Mouse (Mus musculus) thymus, postnatal 14 days (tissue): Measurements from ENCODE around the gene Ddost.
"Not testable (repeated sequence)": the region's sequence is repeated elsewhere in the genome, so short reads cannot be mapped to it uniquely, and the experiment has no call there.

Experiments used
- DNase-seq: peaks from one replicate; pipeline ENCODE4 v3.0.0; 2021

Ddost gene

DNA sequence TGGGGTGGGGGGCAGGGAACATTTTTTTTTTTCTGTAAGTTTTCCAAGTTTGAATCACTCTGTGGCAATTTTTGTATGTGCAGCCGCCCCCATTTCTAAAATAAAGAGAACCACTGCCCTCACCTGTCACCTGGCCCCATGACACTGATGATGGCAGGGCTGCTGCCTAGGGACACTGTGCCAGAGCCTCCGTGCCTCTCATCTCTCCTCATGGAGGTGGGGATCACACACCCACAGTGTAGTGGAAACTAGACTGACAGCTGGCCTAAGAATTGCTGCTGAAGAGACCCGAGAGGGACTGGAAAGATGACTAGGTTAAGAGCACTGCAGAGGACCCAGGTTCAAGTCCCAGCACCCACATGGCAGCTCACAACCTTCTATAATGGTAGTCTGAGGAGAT is 7.6 kb downstream of the Ddost start:
- no peak for DNase-seq

DNA sequence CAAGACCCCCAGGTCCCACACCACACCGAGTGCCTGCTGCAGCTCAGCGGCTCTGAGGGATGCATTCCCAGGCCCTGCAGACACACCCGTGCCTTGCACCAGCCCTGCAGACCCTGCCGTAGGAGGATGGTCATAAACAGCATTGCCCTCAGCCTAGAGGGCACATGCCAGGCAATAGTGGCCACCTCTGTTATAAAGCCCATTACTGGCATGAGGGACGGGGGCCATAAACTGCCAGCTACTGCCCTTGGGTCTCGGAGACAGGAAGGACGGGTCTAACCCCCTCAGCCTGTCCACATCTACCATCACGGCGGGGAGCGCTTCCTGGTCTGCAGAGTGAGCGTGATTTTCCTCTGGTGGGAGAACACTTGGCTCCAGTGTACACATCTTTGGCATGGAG is 8.5 kb downstream of the Ddost start:
- DNase-seq, result no peak

DNA sequence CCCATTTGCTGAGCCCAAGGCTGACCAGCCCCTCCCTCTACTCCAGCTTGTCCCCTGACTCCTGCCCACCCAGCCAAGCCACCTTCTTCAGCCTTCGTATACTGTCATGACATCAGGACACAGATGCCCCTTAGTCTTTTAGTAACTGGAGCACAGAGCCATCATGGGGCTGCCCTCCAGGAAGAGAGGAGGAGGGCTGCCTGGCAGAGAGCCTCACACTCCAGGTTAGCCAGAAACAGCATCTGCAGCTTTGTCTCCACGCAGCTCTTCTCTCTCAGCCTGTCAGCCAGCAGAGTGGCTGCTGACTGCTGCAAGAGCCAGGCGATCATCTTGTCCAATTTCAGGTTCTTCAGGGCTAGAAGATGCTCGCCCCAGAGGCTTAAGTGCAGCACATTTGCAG is 9.3 kb downstream of the Ddost start:
- DNase-seq, result no peak

DNA sequence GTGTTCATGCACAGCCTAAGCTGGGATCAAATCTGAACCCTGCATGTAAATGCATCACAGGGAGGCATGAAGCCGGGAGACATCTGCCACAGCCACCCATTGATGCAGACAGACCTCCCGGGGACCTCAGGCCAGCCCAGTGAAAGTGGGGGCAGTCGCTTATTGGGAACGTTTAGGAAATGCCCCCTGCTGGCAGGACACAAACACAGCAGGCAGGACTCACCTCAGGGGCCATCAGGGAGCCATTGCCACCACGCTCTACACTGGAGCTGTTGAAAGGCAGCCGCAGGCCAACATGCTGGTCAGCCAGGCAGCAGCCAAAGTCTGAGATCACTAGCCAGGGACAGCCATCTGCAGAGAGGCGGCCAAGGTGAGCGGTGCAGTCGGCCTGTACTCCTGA is 11.3 kb downstream of the Ddost start:
- DNase-seq, result peak; percentile 31

DNA sequence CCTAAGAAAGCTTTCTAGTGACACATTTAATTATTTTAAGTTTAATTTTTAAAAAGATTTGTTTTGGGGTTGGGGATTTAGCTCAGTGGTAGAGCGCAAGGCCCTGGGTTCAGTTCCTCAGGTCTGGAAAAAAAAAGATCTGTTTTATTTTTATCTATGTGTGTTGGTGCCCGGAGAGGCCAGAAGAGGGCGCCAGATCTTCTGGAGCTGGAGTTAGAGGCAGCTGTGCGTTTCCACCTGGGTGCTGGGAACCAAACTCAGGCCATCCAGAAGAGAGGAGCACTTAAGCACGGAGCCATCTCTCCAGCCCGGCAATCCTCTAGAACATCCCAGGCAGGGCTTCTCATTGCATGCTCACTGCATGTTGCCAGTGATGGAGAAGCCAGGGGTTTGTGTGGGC is 11.8 kb downstream of the Ddost start:
- DNase-seq, result no peak

DNA sequence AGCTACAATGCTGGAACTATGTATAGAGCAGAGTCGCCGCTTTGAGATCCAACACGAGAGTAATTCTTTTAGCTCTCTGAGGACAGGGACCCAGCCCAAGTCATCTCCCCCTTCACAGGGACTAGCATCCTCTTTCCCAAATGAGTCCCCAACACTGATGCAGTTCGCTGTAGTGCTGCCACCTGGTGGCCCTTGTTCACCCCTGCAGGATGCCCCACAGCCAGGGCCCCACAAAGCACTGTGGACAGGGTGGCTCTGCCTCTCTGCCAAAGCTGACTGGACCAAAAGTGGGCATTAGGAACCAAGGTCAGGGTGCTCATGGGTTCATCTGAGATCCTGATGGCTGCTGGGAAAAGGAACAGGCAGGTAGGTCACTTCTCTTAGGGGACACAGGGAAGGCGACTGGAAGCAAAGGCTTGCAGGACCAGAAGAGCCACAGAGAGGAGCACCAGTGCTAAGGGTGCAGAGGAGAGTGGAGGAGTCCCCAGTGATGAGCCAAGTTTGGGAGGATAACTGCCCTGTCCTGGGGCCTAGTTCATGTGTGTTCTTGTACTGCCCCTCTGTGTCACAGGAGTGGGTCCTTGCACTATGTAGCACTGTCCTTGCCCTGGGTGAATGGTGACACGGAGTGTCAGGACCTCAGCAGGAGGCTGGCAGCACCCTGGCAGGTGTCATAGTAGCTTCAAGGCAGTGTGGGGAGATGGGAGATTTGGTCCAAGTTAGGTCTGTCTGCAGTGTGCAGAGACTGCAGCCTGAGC is 14.2 kb downstream of the Ddost start:
- peak; percentile 60 for DNase-seq

DNA sequence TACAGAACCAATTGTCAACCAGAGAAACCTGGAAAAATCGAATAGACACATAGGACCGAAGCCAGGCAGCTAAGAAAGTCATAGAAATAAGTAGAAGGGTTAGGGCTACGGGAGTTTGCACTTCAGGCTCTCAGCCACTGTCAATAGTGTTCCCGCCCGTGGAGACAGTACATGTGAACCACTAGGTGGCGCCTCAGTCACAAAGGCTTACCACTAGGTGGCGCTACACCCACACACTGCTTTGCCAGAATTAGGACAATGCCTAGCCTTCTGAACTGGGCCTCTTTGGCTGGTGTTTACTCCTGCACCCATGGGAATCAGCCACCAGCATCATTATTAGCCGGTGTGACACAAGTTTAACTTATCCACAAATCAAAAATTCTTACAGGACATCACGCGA is 15.0 kb downstream of the Ddost start:
- DNase-seq, result peak; percentile 75

DNA sequence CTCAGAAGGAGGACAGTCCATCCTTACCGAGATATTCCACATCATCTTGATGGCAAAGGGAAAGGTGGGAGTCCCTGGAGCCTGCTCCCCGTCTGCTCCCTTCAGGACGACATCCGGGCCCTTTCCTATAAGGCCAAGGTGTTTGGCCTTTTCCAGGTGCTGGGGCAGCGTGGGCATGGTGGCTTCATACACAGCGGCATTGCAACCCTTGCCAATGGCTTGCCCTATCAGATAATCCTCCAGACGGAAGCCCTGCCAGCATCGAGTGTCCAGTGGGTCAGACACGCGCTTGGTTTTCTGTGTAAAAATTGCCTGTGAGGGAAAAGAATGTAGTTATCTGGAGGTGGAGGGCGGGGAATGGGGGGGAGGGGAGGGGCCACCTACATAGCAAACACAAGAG is 16.2 kb downstream of the Ddost start:
- no peak for DNase-seq

DNA sequence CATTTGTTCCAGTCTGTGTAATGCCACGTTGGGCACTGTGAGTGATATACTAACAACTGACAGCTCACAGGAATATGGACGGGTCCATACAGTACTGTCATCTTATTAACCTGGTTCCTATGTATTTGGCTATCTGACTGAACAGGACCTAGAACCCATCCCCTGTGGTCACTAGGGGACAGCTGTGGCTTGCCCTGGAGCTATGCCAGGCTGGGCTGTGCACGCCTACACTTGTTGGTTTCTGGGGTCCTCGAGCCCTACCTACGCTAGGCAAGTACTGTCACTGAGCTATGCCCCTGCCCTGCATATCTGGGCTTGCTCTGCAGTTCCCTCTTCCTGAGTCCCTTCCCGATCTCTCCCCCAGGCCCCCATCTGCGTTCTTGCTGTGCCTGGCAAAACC is 17.0 kb downstream of the Ddost start:
- no peak for DNase-seq

DNA sequence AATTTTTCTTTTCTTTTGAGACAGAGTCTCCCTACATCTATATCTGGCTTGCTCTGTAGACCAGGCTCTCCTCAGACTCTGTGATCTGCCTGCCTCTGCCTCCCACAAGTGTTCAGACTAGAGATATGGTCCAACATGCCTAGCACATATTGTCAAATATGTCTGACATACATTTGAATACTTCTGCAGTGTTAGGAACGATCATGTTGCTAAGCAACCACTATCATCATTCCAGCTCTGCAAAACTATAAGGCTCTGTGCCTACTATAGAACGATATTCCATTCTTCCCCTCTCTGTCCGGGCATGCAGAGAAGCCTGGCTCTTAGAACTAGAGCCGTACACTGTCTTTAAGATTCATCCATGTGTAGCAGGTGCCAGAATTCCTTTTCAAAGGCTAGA is 18.2 kb downstream of the Ddost start:
- no peak for DNase-seq

DNA sequence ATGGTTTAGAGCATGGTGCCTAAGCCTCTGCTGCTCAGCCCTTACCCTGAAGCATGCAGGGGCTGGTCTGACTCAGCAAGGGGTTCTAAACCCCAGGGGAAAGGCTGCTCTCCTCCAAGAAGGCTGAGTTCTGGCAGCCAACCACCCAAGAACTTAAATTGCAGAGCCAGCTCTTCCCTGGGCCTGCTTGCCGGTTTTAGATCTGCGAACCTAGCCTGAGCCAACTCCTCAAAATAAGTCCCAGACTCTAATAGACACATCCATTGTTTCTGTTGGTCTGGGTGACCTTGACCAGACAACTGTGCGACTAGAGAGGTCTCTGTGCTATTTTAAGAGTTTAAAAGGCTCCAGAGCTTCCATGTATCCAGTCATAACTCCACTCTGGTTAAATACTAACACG is 19.2 kb downstream of the Ddost start:
- no peak for DNase-seq

DNA sequence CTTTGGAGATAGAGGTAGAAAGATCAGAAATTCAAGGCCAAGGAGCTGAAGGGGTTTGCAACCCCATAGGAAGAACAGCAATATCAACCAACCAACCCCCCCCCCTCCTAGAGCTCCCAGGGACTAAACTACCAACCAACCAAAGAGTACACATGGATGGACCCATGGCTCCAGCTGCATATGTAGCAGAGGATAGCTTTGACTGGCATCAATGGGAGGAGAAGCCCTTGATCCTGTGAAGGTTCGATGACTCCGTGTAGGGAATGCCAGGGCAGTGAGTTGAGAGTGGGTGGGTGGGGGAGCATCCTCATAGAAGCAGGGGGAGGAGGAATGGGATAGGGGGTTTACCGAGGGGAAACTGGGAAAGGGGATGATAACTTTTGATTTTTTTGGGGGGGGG is 19.9 kb downstream of the Ddost start:
- DNase-seq, result no peak

DNA sequence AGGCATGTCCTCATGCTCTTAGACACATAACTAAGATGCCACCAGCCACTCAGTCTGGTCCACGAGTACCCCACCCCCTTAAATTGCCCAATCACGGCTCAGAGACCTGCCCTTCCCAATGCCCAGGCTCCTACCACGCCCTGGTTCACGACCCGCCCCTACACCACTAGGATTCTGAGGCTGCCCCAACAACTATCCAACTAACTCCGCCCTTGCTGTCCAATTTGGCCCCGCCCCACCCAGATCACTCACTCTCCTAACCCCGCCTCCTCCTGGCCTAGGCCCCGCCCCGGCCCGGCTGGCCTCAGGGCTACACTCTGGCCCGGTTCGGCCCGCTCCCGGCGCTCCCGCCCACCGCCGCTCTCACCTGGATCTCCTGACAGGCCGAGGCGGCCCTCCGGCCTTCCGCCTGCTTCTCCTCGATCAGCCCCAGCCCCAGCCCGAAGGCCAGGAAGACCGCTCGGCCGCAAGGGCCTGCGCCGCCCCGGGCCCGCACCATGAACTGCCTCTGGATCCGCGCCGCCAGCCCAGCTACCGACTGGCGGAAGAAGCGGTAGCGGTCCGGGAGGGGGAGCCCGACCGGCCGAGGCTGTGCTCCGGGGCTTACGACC is 21.0 kb downstream of the Ddost start:
- DNase-seq, result peak; percentile 92

DNA sequence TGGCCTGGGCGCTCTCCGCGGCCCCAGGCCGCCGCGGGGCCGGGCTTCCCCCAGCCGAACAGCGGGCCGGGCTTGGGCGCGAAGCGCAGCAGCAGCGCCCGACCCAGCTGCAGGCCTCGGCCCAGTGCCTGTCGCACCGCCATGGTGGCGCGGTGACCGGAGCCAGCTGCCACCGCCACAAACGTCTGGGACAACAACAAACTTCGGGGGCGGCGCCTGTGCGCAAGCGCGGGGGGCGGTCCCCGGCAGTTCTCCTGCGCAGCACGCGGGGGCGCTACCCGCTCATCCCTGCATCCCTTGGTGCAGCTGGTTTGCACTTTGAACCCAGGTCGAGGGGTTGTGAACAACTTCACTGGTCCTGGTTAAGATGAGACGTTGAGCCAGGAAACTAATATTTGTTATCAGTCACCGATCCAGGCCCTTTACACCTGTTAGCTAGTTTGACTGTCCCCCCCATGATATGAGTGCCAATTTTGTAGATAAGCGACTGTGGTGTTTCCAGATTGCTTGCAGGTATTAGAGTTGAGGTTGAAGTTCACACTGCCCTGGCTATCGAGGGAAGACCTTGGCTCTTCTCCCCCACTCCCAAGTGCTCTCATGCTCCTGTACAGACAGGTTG is 21.7 kb downstream of the Ddost start, which contains the start of gene Pink1:
TSS of gene Pink1 (minus strand) at position 231 of the 619 bp plus-strand sequence.
- peak; percentile 92 for DNase-seq

DNA sequence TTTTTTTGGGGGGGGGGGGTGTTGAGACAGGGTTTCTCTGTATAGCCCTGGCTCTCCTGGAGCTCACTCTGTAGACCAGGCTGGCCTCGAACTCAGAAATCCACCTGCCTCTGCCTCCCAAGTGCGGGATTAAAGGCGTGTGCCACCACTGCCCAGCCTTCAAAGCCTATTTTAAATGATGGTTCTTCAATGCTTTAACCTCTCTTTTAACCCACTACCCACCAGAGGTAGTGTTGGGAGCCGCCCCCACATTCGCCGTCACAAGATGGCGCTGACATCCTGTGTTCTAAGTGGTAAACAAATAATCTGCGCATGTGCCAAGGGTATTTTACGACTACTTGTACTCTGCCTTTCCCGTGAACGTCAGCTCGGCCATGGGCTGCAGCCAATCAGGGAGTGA is 22.6 kb downstream of the Ddost start:
- not testable (repeated sequence) for DNase-seq

DNA sequence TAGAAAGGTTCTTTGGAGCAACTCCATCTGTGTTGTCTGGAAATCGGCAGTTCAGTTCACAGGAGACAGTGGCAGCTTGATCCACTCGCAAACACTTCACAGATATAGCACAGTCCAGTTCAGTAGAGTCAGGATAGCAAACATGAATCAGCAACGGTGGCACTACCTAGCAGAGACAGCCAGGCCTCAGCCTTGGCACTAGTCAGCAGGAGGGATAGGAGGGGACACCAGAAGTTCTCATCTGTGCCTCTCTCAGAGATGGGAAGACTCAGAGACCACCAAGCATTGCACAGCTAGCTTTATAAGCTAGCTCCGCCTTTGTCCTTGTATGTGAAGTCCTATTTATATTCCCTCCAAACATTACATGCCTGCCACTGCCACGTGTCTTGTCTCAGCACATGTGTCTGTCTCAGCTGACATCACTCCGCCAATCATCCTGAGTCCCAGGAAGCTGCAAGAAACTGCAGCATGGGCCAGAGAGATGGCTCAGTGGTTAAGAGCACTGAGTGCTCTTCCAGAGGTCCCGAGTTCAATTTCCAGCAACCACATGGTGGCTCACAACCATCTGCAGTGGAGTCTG is 23.5 kb downstream of the Ddost start:
- DNase-seq, result no peak

DNA sequence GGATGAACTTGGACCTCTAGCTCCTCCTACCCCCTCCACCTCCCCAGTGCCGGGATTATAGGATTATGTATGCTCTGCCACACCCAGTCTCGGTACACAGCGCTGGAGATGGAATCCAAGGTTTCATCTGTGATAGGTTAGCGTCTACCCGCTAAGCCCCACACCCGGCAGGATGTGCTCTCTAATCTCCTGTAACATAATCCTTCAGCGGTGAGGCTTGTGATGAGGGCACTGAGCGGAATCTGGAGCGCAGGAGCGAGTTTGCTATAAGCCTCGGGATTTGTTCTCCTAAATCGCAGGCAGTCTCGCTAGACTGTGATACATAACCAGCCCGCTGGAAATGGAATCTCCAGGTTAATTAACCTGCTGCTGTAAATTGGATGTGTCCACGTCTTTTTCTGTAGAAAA is 25.7 kb downstream of the Ddost start:
- no peak for DNase-seq

DNA sequence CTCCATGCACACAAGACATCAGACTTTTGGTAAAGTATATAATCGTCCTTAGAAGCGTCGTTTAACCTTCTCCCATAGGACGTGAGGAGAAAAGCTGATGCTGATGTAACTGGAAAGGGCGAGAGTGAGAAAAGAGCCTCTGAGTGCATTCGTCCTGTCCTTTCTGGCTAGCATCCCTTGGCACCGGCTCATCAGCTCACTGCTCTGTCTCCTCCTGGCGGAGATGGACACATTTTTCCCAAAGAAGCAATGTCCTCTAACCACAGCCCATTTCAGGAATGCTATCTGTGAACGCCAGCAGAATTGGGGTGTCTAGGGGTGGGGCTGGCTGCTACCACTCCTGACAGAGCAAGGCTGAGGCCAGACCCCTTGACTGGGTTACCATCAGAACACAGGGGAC is 27.1 kb downstream of the Ddost start:
- no peak for DNase-seq

DNA sequence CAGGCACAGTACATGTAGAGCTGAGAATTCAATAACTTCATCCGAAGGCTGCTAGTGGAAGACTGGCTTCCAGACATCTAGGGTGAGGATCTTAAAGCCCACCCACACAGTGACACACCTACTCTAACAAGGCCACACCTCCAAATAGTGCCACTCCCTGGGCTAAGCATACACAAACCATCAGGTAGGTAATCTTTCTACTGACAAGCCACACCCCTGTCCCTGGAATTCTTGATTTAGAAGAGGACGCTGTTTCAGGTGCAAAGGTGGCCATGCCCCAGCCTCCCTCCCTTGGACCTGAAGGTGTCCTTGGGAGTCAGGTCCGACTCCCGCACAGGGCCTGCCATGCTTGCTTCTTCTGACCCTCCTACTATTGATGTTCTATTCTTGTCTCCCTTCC is 28.6 kb downstream of the Ddost start:
- DNase-seq, result no peak

DNA sequence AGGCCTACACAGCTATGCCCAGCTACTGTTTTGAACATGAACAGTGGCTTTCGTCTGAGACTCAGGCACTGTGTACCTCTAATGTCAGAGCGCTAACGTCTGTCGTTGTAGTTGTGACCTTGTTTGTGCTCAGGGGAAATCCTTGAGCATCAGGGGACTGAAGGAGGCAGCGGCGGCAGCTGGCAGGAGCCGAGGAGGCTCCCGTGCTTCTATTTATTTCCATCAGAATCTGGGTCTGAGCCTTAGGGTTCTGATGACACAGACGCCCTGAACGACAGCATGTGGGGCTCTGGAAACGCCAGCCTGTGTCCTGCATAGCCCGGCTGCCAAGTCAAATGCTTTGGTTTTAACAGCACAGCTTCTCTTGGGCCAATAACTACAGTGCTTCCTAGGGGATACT is 30.5 kb downstream of the Ddost start:
- no peak for DNase-seq

DNA sequence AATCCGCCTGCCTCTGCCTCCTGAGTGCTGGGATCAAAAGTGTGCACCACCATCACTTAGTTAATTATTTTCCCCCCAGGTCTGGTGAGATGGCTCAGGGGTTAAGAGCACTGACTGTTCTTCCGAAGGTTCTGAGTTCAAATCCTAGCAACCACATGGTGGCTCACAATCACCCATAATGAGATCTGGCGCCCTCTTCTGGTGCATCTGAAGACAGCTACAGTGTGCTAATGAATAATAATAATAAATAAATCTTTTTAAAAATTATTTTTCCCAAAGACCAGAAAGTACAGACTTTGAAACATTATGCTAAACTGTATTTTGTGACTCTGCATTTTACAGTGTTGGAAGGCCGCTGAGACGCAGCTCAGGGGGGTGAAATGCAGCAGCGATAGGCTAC is 31.1 kb downstream of the Ddost start:
- DNase-seq, result no peak

DNA sequence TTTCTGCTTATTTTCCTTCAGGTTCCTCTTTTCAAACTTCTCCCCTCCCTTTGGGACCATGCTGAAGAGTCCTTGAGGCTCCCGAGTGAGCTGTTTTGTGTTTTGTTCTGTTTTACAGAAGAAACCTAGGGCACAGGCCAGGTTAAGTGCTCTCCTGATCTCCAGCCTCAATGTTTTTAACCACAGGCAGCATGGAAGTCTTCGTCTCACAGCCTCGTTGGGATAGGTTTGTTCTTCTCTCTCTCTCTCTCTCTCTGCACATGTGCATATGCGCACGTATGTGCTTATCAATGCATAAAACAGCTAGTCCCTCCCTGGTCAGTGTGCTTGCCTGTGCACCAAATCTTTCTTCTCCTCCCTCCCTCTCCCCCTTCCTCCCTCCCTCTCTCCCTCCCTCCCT is 32.3 kb downstream of the Ddost start:
- no peak for DNase-seq

DNA sequence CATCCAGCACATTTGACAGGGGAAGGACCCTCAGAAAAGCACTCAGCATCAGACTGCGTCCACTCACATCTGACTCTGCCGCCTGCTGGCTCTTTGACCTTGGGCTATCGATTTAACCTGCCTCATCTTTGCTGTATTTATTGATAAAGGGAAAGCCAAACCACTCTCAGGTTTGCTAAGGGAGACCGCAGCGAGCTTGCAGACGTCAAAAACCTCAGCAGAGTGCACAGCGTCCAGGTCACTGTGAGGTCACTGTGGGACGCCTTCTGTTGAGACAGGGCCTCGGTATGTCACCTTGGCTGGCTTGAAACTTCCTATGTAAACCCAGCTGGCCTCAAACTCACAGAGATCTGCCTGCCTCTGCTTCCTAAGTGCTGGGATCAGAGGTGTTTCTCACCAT is 32.8 kb downstream of the Ddost start:
- DNase-seq, result no peak

DNA sequence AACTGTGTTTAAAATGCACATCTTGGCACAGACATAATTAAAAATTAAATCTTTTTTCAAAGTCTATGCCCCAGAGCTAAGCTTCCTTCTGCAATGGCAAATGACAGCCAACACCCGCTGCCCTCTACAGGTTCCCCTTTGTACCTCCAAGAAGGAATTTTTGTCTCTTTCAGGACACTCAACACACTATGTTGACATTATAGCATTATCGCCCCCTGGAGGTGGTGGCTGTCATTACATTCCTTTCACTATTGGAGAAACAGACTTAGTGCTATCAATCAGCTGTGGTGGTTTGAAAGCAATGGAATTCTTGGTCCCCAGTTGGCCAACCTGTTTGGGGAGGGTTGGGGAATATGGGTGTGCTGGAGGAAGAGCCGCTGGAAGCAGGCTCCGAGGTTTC is 35.4 kb downstream of the Ddost start:
- peak; percentile 55 for DNase-seq
